Mouse (Mus musculus): ENCODE data around the gene Rassf7. TPM values are rescaled to one million over a fixed set of nuclear protein-coding genes. Genes with fewer than 3 reads are reported as not detected.

Gene Rassf7
- polyA plus RNA-seq, 1 experiment from 2014 or later, result 61.5 TPM

DNA sequence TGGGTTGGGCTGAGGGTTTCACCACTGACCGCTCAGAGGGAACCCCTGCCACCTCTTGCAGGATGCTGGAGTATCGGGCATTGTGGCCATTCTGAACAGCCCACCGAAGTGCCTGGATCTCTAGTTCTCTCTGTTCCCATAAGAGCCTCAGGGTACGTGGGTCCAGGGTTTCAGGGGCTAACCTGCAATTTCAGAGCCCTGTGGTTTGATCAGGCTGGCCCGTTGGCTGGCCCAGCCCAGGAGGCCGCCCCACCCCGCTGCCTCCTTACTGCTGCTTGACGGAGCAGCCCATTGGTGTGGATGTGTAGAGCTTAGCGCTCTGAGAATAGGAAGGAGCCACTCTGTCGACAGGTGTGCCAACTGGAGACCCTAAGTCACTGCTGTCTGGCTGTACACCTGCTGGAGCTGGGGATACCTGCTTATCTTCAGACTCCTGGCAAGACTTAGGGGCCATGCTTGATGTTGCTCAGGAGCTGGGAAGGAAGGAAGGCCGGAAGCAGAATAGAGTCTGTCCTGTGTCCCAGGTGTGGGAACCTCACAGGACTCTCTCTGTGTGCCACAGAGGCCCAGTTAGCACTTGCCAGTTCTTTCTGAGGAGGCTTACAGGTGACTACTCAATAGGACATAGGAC is 1.9 kb upstream of the Rassf7 start, which contains the start of gene Lmntd2:
Gene Lmntd2, minus strand, starts transcription at position 476 of the 631 bp plus-strand sequence.
- H3K4me1 ChIP-seq (replicated peaks; ENCODE audit: insufficient read depth, low read length), result peaks cover 23% of the 10 kb centered on the region; the same call in 1 of the 2 replicates
- no peak for ATAC-seq (replicated peaks; ENCODE audit: low FRiP score, low read depth)
- H3K4me2 ChIP-seq (ENCODE audit: low read length), result peak within 1 kb of the TSS; percentile 93
- H3K27me3 ChIP-seq (ENCODE audit: insufficient read depth, low read length), result no peaks in the 10 kb centered on the region
- no peaks in the 10 kb centered on the region for H3K36me3 ChIP-seq (ENCODE audit: insufficient read depth, low read length)
- peak within 1 kb of the TSS; percentile 46; the same call in 1 of the 2 replicates for H3K9ac ChIP-seq (ENCODE audit: low read depth, low read length)
- DNase-seq (ENCODE audit: low spot score), result no peak
- WGBS, result 93% methylated on average over 11 of the region's 11 CpGs
- peak within 1 kb of the TSS; percentile 87 for H3K27ac ChIP-seq
- peak within 1 kb of the TSS; percentile 62; the same call in 1 of the 2 replicates for H3K4me3 ChIP-seq (replicated peaks; ENCODE audit: low read depth, low read length)
- no peaks in the 10 kb centered on the region for H3K9me3 ChIP-seq (replicated peaks; ENCODE audit: low read length)
- TF ChIP-seq CTCF (IDR thresholded peaks at IDR 0.05; ENCODE audit: low read depth), result no peak

DNA sequence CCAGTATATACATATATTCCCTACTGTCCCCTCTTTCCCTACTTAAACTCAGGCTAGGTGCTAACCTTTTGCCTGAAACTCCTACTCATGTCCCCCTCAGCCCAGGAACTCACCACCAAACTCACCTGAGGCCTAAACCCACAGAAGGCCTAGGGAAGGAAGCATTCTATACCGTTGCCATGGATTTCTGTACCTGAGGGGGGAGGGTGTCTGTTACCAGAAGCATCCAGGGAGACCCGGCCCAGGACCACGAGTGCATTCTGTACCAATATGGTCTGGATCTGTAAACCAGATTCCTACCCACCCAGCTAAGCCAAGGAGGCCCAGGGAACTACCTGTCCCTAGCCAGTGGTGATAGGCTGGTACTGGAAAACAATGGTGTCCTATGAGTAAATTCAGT is 1.4 kb upstream of the Rassf7 start:
- Histone ChIP-seq H3K4me1 (replicated peaks; ENCODE audit: insufficient read depth, low read length) (peaks cover 24% of the 10 kb centered on the region; the same call in 1 of the 2 replicates), H3K36me3 (ENCODE audit: insufficient read depth, low read length) (no peaks in the 10 kb centered on the region), H3K4me2 (ENCODE audit: low read length) (no peak overlapping the region), H3K9me3 (replicated peaks; ENCODE audit: low read length) (no peaks in the 10 kb centered on the region), H3K9ac (ENCODE audit: low read depth, low read length) (no peak overlapping the region), H3K27me3 (ENCODE audit: insufficient read depth, low read length) (no peaks in the 10 kb centered on the region), H3K27ac (peak overlapping the region; percentile 87), H3K4me3 (replicated peaks; ENCODE audit: low read depth, low read length) (no peak overlapping the region)
- no peak for ATAC-seq (replicated peaks; ENCODE audit: low FRiP score, low read depth)
- 84% methylated on average over 3 of the region's 3 CpGs for WGBS
- DNase-seq (ENCODE audit: low spot score), result no peak
- TF ChIP-seq CTCF (IDR thresholded peaks at IDR 0.05; ENCODE audit: low read depth), result no peak

DNA sequence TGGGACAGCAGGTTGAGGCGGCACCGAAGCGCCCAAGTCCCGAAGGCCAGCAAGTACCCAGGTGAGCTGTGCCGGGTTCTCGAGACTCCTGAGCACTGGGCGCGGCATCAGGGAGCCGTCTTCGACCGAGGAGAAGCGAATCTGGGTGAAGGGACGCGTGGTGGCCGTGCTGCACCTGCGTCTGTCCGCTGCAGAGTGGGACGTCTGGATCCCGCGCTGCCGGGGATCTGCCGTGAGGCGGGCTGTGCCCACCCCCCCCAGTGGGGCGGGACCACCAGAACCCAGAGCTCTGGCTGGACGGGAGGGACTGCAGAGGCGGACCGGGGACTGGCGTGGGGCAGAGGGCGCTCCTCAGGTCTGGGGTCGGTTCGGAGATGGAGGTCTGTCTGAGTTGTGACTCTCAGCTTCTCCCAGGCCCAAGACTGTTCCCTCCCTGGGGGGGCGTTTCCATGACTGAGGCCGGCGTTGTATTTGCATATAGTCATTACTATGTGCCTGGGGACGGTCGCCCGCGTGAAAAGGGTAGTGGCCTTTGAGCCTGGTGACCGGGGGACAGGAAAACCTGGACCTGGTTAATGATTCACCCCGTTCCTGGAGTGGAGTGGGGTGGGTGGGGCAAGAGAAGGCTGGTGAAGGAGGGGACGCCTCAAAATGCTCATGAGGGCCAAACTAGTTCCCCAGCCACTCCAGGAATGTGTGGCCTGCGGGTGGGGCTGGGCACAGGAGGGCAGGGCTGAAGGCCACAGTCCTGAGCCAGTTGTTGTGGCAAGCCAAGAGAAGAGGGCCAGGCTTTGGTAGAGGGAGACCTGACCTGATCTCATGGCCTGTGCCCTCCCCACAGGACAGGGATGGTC is 447 bp downstream of the Rassf7 start:
- Histone ChIP-seq H3K36me3 (ENCODE audit: insufficient read depth, low read length) (no peaks in the 10 kb centered on the region), H3K4me2 (ENCODE audit: low read length) (peak overlapping the region; percentile 93), H3K4me1 (replicated peaks; ENCODE audit: insufficient read depth, low read length) (peaks cover 38% of the 10 kb centered on the region; the same call in 1 of the 2 replicates), H3K27ac (peak overlapping the region; percentile 97), H3K9ac (ENCODE audit: low read depth, low read length) (peak overlapping the region; percentile 67), H3K9me3 (replicated peaks; ENCODE audit: low read length) (no peaks in the 10 kb centered on the region), H3K27me3 (ENCODE audit: insufficient read depth, low read length) (no peaks in the 10 kb centered on the region), H3K4me3 (replicated peaks; ENCODE audit: low read depth, low read length) (peak overlapping the region; percentile 62)
- WGBS, result 1% methylated on average over 42 of the region's 42 CpGs
- no peak for TF ChIP-seq CTCF (IDR thresholded peaks at IDR 0.05; ENCODE audit: low read depth)
- DNase-seq (ENCODE audit: low spot score) (peak; percentile 76), ATAC-seq (replicated peaks; ENCODE audit: low FRiP score, low read depth) (peak; percentile 71)

DNA sequence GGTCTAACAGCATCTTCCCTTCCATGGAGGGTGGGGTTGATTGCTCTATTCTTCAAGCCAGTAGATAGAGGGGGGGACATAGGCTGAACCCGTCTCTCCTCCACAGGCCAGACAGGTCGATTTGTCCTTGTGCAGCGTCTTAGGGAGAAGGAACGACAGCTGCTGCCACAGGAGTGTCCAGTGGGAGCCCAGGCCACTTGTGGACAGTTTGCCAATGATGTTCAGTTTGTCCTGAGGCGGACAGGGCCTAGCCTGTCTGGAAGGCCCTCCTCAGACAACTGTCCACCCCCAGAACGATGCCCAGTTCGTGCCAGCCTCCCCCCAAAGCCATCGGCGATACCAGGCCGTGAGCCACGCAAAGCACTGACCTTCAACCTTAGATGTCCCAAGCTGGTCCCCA is 1.2 kb downstream of the Rassf7 start:
- H3K9ac ChIP-seq (ENCODE audit: low read depth, low read length), result peak overlapping the region; percentile 67; the same call in 1 of the 2 replicates
- no peak for TF ChIP-seq CTCF (IDR thresholded peaks at IDR 0.05; ENCODE audit: low read depth)
- H3K9me3 ChIP-seq (replicated peaks; ENCODE audit: low read length), result no peaks in the 10 kb centered on the region
- no peak for DNase-seq (ENCODE audit: low spot score)
- peak overlapping the region; percentile 62; the same call in 1 of the 2 replicates for H3K4me3 ChIP-seq (replicated peaks; ENCODE audit: low read depth, low read length)
- no peaks in the 10 kb centered on the region for H3K27me3 ChIP-seq (ENCODE audit: insufficient read depth, low read length)
- H3K36me3 ChIP-seq (ENCODE audit: insufficient read depth, low read length), result no peaks in the 10 kb centered on the region
- ATAC-seq (replicated peaks; ENCODE audit: low FRiP score, low read depth), result no peak
- WGBS, result 83% methylated on average over 11 of the region's 11 CpGs
- peak overlapping the region; percentile 93 for H3K4me2 ChIP-seq (ENCODE audit: low read length)
- H3K27ac ChIP-seq, result peak overlapping the region; percentile 97
- peaks cover 41% of the 10 kb centered on the region; the same call in 1 of the 2 replicates for H3K4me1 ChIP-seq (replicated peaks; ENCODE audit: insufficient read depth, low read length)

DNA sequence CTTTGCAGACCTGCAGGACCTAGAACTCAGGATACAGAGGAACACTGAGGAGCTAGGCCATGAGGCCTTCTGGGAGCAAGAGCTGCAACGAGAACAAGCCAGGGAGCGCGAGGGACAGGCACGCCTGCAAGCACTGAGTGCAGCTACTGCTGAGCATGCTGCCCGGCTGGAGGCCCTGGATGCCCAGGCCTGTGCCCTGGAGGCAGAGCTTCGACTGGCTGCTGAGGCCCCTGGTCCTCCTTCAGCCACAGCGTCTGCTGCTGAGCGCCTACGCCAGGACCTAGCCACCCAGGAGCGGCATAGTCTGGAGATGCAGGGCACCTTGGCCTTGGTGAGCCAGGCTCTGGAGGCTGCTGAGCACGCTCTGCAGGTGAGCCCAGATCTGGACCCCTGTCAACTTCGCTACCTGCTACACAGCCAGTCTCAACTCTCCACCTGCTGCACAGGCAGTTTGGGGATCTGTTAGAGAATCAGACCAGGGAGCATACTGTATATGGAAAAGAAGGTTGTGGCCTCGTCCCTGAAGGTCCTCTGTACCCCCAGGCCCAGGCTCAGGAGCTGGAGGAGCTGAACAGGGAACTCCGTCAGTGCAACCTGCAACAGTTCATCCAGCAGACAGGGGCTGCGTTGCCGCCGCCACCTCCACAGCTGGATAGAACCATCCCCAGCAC is 1.8 kb downstream of the Rassf7 start:
- Histone ChIP-seq H3K4me3 (replicated peaks; ENCODE audit: low read depth, low read length) (peak overlapping the region; percentile 62; the same call in 1 of the 2 replicates), H3K9me3 (replicated peaks; ENCODE audit: low read length) (no peaks in the 10 kb centered on the region), H3K4me1 (replicated peaks; ENCODE audit: insufficient read depth, low read length) (peaks cover 44% of the 10 kb centered on the region; the same call in 1 of the 2 replicates), H3K4me2 (ENCODE audit: low read length) (peak overlapping the region; percentile 93), H3K27me3 (ENCODE audit: insufficient read depth, low read length) (no peaks in the 10 kb centered on the region), H3K27ac (peak overlapping the region; percentile 97), H3K9ac (ENCODE audit: low read depth, low read length) (peak overlapping the region; percentile 67; the same call in 1 of the 2 replicates), H3K36me3 (ENCODE audit: insufficient read depth, low read length) (no peaks in the 10 kb centered on the region)
- TF ChIP-seq CTCF (IDR thresholded peaks at IDR 0.05; ENCODE audit: low read depth), result no peak
- DNase-seq (ENCODE audit: low spot score), result no peak
- no peak for ATAC-seq (replicated peaks; ENCODE audit: low FRiP score, low read depth)
- WGBS, result 86% methylated on average over 17 of the region's 17 CpGs

DNA sequence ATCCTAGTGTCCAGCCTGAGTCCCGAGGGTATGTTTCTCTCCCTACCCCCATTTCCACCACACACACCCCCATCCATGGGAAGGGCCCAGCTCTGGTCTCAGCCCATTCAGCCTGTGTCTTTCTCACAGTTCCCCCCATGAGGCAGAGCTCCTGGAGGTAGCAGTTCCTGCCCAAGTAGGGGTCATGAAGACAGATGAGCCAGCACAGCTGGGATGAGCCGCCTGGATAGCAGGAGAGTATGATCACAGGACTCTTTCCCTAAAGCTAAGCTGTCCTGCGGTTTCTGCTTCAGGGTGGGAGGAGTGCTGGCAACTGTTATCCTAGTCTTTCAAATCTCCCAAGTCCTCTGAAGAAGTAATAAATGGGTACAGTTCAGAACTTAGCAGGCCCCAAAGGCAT is 2.5 kb downstream of the Rassf7 start:
- no peak for TF ChIP-seq CTCF (IDR thresholded peaks at IDR 0.05; ENCODE audit: low read depth)
- Histone ChIP-seq H3K27ac (0 out of 2 replicates have a peak overlapping the region, but pooled peaks have one; percentile 26), H3K4me3 (replicated peaks; ENCODE audit: low read depth, low read length) (no peak overlapping the region), H3K27me3 (ENCODE audit: insufficient read depth, low read length) (no peaks in the 10 kb centered on the region), H3K36me3 (ENCODE audit: insufficient read depth, low read length) (no peaks in the 10 kb centered on the region), H3K9me3 (replicated peaks; ENCODE audit: low read length) (no peaks in the 10 kb centered on the region), H3K4me1 (replicated peaks; ENCODE audit: insufficient read depth, low read length) (peaks cover 48% of the 10 kb centered on the region; the same call in 1 of the 2 replicates), H3K9ac (ENCODE audit: low read depth, low read length) (peak overlapping the region; percentile 67; the same call in 1 of the 2 replicates), H3K4me2 (ENCODE audit: low read length) (peak overlapping the region; percentile 93)
- ATAC-seq (replicated peaks; ENCODE audit: low FRiP score, low read depth) (no peak), DNase-seq (ENCODE audit: low spot score) (no peak)
- WGBS, result 62% methylated on average over 3 of the region's 3 CpGs

All from kidney, postnatal 0 days (tissue).